Mouse (Mus musculus) brain, embryonic 14.5 days (tissue): ENCODE data around the gene Tspan13. TPM values are rescaled to one million over a fixed set of nuclear protein-coding genes. Genes with fewer than 3 reads are reported as not detected.

ENCODE experiments used
- DNase-seq: peaks from one replicate; pipeline ENCODE4 v3.0.0-alpha.2; 2011; ENCODE audit warnings: low read depth
- CTCF ChIP-seq: fragments of 200-500 bp; IDR thresholded peaks from 2 replicates; pipeline ENCODE4 v1.5.1; 2012; ENCODE audit warnings: inconsistent platforms, mild to moderate bottlenecking, moderate library complexity, borderline replicate concordance; ENCODE audit not compliant: insufficient read depth, insufficient read length; ENCODE audit errors: extremely low read depth
- POLR2A ChIP-seq: fragments of 200-500 bp; IDR thresholded peaks from 2 replicates; pipeline ENCODE4 v1.6.1; 2012; ENCODE audit warnings: mild to moderate bottlenecking, inconsistent platforms, borderline replicate concordance; ENCODE audit not compliant: poor library complexity, insufficient read depth, insufficient read length, severe bottlenecking; ENCODE audit errors: extremely low read depth
- polyA plus RNA-seq: library from polyadenylated mRNA; depleted of rRNA; stranded (reverse); fragments of >200 nt; gene quantifications from 2 replicates; pipeline ENCODE4 v1.2.3, GENCODE M21; 2012

Tspan13 gene
- polyA plus RNA-seq, 1 experiment = 280 TPM

DNA sequence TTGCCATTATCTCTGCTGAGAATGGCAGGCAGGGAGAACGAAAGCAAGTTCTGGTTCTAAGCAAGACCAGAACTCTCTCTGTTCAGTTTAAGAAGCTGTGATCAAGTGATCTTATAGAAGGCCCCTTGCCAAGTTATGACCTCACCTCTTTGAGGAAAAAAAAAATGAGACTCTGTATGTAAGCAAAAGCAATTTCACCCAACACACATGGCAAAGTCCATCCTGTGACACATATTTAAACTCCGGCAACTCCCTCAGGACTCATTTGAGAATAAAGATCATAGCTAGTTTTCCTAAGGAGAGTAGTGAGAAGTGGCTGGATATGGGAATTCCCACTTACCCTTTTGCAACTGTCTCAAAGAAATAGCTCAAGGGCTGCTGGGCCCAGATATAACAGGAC is 34.7 kb downstream of the Tspan13 start:
- DNase-seq = no peak
- TF ChIP-seq CTCF = no peak
- no peak for TF ChIP-seq POLR2A

DNA sequence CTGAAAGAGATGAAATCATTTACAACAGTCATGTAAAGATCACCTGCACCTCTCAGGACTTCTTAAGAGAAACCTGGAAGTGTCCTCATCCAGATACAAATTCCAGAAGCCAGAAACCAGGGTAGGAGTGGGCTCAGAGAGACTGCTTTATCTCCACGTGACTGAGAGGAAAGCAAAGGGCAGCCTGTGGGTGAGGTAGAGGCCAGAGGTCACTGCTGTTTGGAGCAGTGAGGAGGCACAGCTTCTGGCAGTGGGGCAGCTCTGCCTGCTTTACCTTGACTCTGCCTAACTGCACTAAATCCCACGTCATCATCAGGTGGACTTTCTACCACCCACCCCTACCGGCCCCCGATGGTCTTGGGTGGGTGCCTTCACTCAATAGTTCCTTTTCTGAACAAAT is 37.6 kb downstream of the Tspan13 start:
- DNase-seq = no peak
- no peak for TF ChIP-seq POLR2A
- no peak for TF ChIP-seq CTCF

DNA sequence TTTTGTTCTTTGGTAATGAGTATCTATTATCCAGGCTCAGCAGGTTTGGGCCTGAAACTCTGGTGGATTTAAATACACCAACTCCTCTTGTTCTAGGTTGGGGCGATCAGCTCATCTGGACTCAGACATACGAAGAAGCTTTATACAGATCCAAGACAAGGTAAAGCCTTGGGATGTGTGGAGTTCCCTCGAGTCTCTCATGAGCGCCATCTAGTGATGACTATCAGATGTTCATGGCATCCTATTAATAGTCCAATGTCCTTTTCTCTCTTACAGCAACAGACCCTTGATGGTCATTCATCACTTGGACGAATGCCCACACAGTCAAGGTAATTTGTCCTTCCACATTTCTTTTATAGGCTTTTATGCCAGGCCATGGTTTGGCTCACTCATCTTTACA is 46.5 kb downstream of the Tspan13 start:
- TF ChIP-seq CTCF (peak; percentile 52; the same call in 1 of the 2 replicates), POLR2A (no peak)
- peak; percentile 67 for DNase-seq

GRCm38 (mm10) chr12:35994098-35994497 is 48.2 kb downstream of the Tspan13 start:
- peak; percentile 81 for DNase-seq

GRCm38 (mm10) chr12:35993583-35993982 is 48.7 kb downstream of the Tspan13 start:
- TF ChIP-seq POLR2A (no peak), CTCF (no peak)
- DNase-seq = no peak

More at GRCm38 (mm10) chr12:35994098-35994497, 48.2 kb downstream of the Tspan13 start:
- TF ChIP-seq CTCF (no peak), POLR2A (no peak)

GRCm38 (mm10) chr12:35992711-35993110 is 49.6 kb downstream of the Tspan13 start, which contains the start of gene Agr2:
Agr2 (plus strand) TSS chr12:35992907.
- no peak for TF ChIP-seq POLR2A
- no peak for DNase-seq

GRCm38 (mm10) chr12:35984743-35985142 is 57.6 kb downstream of the Tspan13 start:
- no peak for DNase-seq
- no peak for TF ChIP-seq POLR2A
- no peak for TF ChIP-seq CTCF

- TF ChIP-seq CTCF (no peak), POLR2A (no peak)
- no peak for DNase-seq
These were observed 58.8 kb downstream of the Tspan13 start for GRCm38 (mm10) chr12:35983472-35983871.

- no peak for TF ChIP-seq CTCF
- TF ChIP-seq POLR2A = no peak
- DNase-seq = peak; percentile 88
These were observed 60.5 kb downstream of the Tspan13 start for GRCm38 (mm10) chr12:35981732-35982360.

DNA sequence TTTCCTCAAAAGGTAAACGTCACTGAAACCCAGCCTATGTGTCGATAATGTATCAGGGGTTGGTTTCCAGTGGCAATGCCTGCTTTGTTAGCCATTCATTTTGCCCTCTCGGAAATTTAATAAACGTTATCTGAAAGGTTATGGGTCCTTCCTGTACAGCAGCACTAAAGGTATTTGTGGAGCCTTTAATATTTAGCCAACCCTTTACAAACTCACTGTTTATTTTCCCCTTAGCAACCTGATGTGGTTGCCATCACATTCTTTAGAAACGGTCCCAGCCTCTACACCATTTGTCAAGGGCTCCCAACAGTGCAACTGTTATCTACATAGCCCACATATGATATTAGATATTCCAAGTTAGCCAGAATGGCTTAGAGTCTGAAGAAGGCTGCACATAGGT is 62.7 kb downstream of the Tspan13 start:
- no peak for TF ChIP-seq CTCF
- TF ChIP-seq POLR2A = no peak
- DNase-seq = no peak

DNA sequence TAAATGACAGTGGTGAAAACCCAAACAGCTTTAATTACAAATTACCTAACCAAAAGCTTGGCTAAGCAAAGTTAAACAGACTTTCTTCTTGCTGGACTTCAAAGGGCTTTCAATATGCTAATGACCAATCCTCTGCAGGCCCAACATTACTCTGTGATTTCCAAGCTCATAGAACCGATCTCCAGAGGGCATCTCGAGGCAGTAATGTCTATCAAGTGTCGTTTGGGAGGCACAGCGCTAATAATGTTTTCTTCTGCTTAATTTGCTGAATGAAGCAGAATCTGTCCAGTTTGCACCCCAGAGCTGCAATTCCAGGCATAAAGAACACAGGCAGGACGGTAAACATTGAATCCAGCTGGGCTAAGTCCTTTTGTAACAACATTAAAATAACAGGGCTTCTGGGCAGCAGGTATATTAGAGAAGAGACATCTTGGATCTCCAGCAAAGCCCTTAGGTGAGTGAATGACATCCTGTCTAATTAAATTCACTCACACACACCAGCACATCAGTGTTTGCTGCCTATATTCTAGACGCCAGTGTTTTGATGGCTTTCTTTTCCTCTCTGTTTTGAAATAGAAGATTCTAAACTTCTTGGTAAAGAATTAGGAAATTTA is 64.6 kb downstream of the Tspan13 start:
- DNase-seq = peak; percentile 61
- TF ChIP-seq POLR2A = no peak
- no peak for TF ChIP-seq CTCF

DNA sequence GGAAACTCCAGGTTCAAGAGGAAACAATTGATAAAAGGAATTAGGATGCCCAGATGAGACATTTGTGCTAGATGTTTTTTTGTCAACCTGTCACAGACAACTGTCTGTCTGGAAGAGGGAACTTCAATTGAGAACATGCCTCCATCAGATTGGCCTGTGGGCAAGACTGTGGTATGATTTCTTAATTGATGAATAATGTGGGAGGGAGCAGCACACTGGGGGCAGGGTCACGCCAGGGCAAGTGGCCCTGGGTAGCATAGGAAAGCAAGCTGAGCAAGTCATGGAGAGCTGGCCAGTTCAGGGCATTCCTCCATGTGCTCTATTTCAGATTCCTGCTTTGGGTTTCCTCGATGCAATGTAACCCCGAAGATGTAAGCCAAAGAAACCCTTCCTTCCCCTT is 66.4 kb downstream of the Tspan13 start:
- no peak for DNase-seq
- no peak for TF ChIP-seq CTCF
- no peak for TF ChIP-seq POLR2A

- TF ChIP-seq CTCF = no peak
- DNase-seq = no peak
These were observed 75.5 kb downstream of the Tspan13 start for GRCm38 (mm10) chr12:35966768-35967141.
